Comparison of ENCODE assay signal across 24 mouse cellular contexts in genomic region chr1:140810170-140810569, GRCm38 (mm10).
DNase-seq lines count a peak whose midpoint lies in the region; ATAC-seq lines count a peak whose summit lies in the region.
"Had no signal": no experiment of that assay in that cellular context is flagged by ENCODE, and none has a peak within 500 bp of the region (broad histone marks: within the 10 kb centered on the region; RNA-seq: fewer than 3 reads in every experiment).

No protein-coding gene starts in this region.

- intact Hi-C loops in heart, postnatal 25 days (cut with DNase I), result no loop called here

- no peaks in the 10 kb centered on the region for H3K9me3 ChIP-seq in embryonic facial prominence, embryonic 11.5 days (replicated peaks; ENCODE audit: control insufficient read depth, low read length)
- no peaks in the 10 kb centered on the region for H3K9me3 ChIP-seq in embryonic facial prominence, embryonic 10.5 days
- H3K9me3 ChIP-seq in heart, embryonic 15.5 days (replicated peaks), result no peaks in the 10 kb centered on the region
- no peaks in the 10 kb centered on the region for H3K9me3 ChIP-seq in hindbrain, embryonic 13.5 days
- H3K9me3 ChIP-seq in hindbrain, embryonic 12.5 days (replicated peaks), result no peaks in the 10 kb centered on the region
- H3K9me3 ChIP-seq: embryonic facial prominence, embryonic 12.5 days; forebrain, embryonic 13.5 days; forebrain, embryonic 15.5 days had no signal

- H3K9ac ChIP-seq in embryonic facial prominence, embryonic 11.5 days (replicated peaks; ENCODE audit: low read length), result no peak overlapping the region
- H3K9ac ChIP-seq in heart, embryonic 15.5 days, result no peak overlapping the region
- H3K9ac ChIP-seq in hindbrain, embryonic 13.5 days, result no peak overlapping the region
- H3K9ac ChIP-seq in hindbrain, embryonic 12.5 days, result no peak overlapping the region
- H3K9ac ChIP-seq: embryonic facial prominence, embryonic 12.5 days; forebrain, embryonic 13.5 days; forebrain, embryonic 15.5 days; forebrain, postnatal 0 days had no signal

- 85% methylated on average over 5 of the region's 5 CpGs for WGBS in embryonic facial prominence, embryonic 11.5 days
- 80% methylated on average over 5 of the region's 5 CpGs for WGBS in embryonic facial prominence, embryonic 10.5 days
- 71% methylated on average over 5 of the region's 5 CpGs for WGBS in heart, embryonic 15.5 days
- 84% methylated on average over 5 of the region's 5 CpGs for WGBS in hindbrain, embryonic 13.5 days
- WGBS in hindbrain, embryonic 12.5 days, result 80% methylated on average over 5 of the region's 5 CpGs

- H3K36me3 ChIP-seq in embryonic facial prominence, embryonic 11.5 days (replicated peaks; ENCODE audit: control insufficient read depth, insufficient read depth, low read depth, low read length), result no peaks in the 10 kb centered on the region
- no peaks in the 10 kb centered on the region for H3K36me3 ChIP-seq in embryonic facial prominence, embryonic 10.5 days (replicated peaks)
- no peaks in the 10 kb centered on the region for H3K36me3 ChIP-seq in heart, embryonic 15.5 days
- no peaks in the 10 kb centered on the region for H3K36me3 ChIP-seq in hindbrain, embryonic 13.5 days
- no peaks in the 10 kb centered on the region for H3K36me3 ChIP-seq in hindbrain, embryonic 12.5 days
- H3K36me3 ChIP-seq: embryonic facial prominence, embryonic 12.5 days; forebrain, embryonic 15.5 days; G1E had no signal

- ATAC-seq in embryonic facial prominence, embryonic 11.5 days (replicated peaks; ENCODE audit: insufficient number of reproducible peaks, low FRiP score, low TSS enrichment, low read depth), result peak; percentile 67; the same call in 1 of the 2 replicates
- ATAC-seq in heart, embryonic 15.5 days (replicated peaks; ENCODE audit: insufficient number of reproducible peaks, insufficient read depth, low FRiP score, low read depth), result 0 out of 2 replicates have a peak, but pooled peaks have one; percentile 35
- ATAC-seq in hindbrain, embryonic 13.5 days (ENCODE audit: low FRiP score), result 0 out of 2 replicates have a peak, but pooled peaks have one; percentile 21
- ATAC-seq in hindbrain, embryonic 12.5 days (ENCODE audit: low FRiP score), result no peak
- ATAC-seq: activated CD4-positive, CD25-positive, alpha-beta regulatory T cell, adult 4 months; CD4-positive, CD25-positive, alpha-beta regulatory T cell, adult 4 months; forebrain, embryonic 13.5 days; forebrain, embryonic 15.5 days; forebrain, postnatal 0 days; Patski had no signal

- H3K27ac ChIP-seq in embryonic facial prominence, embryonic 11.5 days (replicated peaks; ENCODE audit: low read depth, low read length), result no peak overlapping the region
- no peak overlapping the region for H3K27ac ChIP-seq in embryonic facial prominence, embryonic 10.5 days (replicated peaks)
- no peak overlapping the region for H3K27ac ChIP-seq in heart, embryonic 15.5 days
- no peak overlapping the region for H3K27ac ChIP-seq in hindbrain, embryonic 13.5 days
- no peak overlapping the region for H3K27ac ChIP-seq in hindbrain, embryonic 12.5 days
- H3K27ac ChIP-seq: embryonic facial prominence, embryonic 12.5 days; forebrain, embryonic 13.5 days; forebrain, embryonic 15.5 days had no signal

- H3K4me2 ChIP-seq in embryonic facial prominence, embryonic 11.5 days (ENCODE audit: low read depth, low read length), result no peak overlapping the region
- no peak overlapping the region for H3K4me2 ChIP-seq in heart, embryonic 15.5 days
- H3K4me2 ChIP-seq in hindbrain, embryonic 13.5 days, result no peak overlapping the region
- no peak overlapping the region for H3K4me2 ChIP-seq in hindbrain, embryonic 12.5 days (replicated peaks)
- H3K4me2 ChIP-seq: embryonic facial prominence, embryonic 12.5 days; forebrain, embryonic 13.5 days; forebrain, embryonic 15.5 days had no signal

- DNase-seq in embryonic facial prominence, embryonic 11.5 days (ENCODE audit: low spot score), result no peak
- DNase-seq in embryonic facial prominence, embryonic 10.5 days (ENCODE audit: low spot score), result no peak
- DNase-seq in heart, postnatal 25 days (ENCODE audit: low spot score), result no peak
- DNase-seq: adrenal gland, adult 8-10 months; adrenal gland, postnatal 14 days; adrenal gland, postnatal 36 days; B cell, adult 2 months; cerebellum, adult 11-12 months; cerebellum, adult 2 months; cerebellum, adult 9-10 months; cerebellum, postnatal 10 days; cerebellum, postnatal 25 days; forebrain, postnatal 0 days had no signal

- no peaks in the 10 kb centered on the region for H3K27me3 ChIP-seq in embryonic facial prominence, embryonic 11.5 days (ENCODE audit: control insufficient read depth, insufficient read depth, low read length)
- no peaks in the 10 kb centered on the region for H3K27me3 ChIP-seq in embryonic facial prominence, embryonic 10.5 days (replicated peaks; ENCODE audit: low read depth, poor library complexity, severe bottlenecking)
- no peaks in the 10 kb centered on the region for H3K27me3 ChIP-seq in heart, embryonic 15.5 days
- no peaks in the 10 kb centered on the region for H3K27me3 ChIP-seq in hindbrain, embryonic 13.5 days
- no peaks in the 10 kb centered on the region for H3K27me3 ChIP-seq in hindbrain, embryonic 12.5 days
- H3K27me3 ChIP-seq: CH12.LX; embryonic facial prominence, embryonic 12.5 days; forebrain, embryonic 13.5 days; forebrain, embryonic 15.5 days; Patski had no signal

- H3K4me3 ChIP-seq in embryonic facial prominence, embryonic 11.5 days (ENCODE audit: low read depth, low read length), result no peak overlapping the region
- H3K4me3 ChIP-seq in embryonic facial prominence, embryonic 10.5 days, result no peak overlapping the region
- no peak overlapping the region for H3K4me3 ChIP-seq in heart, embryonic 15.5 days
- H3K4me3 ChIP-seq in hindbrain, embryonic 13.5 days, result no peak overlapping the region
- H3K4me3 ChIP-seq in hindbrain, embryonic 12.5 days, result no peak overlapping the region
- H3K4me3 ChIP-seq: embryonic facial prominence, embryonic 12.5 days; forebrain, embryonic 13.5 days; forebrain, embryonic 15.5 days had no signal

- H3K4me1 ChIP-seq in embryonic facial prominence, embryonic 11.5 days (ENCODE audit: control insufficient read depth, insufficient read depth, low read length), result no peaks in the 10 kb centered on the region
- no peaks in the 10 kb centered on the region for H3K4me1 ChIP-seq in embryonic facial prominence, embryonic 10.5 days
- no peaks in the 10 kb centered on the region for H3K4me1 ChIP-seq in heart, embryonic 15.5 days (replicated peaks)
- no peaks in the 10 kb centered on the region for H3K4me1 ChIP-seq in hindbrain, embryonic 13.5 days (replicated peaks)
- no peaks in the 10 kb centered on the region for H3K4me1 ChIP-seq in hindbrain, embryonic 12.5 days
- H3K4me1 ChIP-seq: embryonic facial prominence, embryonic 12.5 days; forebrain, embryonic 13.5 days; forebrain, embryonic 15.5 days had no signal
